Mouse (Mus musculus) thymus, adult 18-20 months (tissue): ENCODE measurements around the gene Esp31.

Experiments
- DNase-seq, 2 experiments: peaks; one replicate each; pipeline ENCODE4 v3.0.0; 2022; ENCODE audit warnings: mixed read lengths in 2 of 2

The Esp31 gene

DNA sequence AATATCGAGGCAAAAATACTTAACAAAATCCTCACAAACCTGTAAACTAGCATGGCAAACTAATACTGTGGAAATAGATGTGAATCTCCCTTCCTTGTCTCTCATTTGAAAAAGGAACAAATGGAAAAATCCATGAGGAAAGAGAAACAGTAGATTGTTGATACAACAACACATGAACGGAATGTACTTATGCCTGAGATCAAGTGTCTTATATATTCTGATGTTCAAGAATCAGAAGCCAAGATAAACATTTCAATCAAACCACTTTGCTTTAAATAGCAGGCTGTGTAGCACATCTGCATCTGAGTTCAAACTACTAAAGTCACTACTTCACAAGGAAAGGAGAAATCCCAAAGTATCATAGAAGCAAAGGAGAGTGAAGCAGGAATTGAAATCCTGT is at the start of gene Esp31:
Esp31 (plus strand) TSS at position 301 of the 400 bp plus-strand sequence.
- no peak for DNase-seq
